Mouse (Mus musculus) lung, postnatal 0 days (tissue): ENCODE measurements around the gene Alk.

Source experiments
- CTCF ChIP-seq: IDR thresholded peaks from 2 replicates; pipeline ENCODE4 v1.5.1; 2016; ENCODE audit warnings: antibody characterized with exemption, mild to moderate bottlenecking
- EP300 ChIP-seq: IDR thresholded peaks from 2 replicates; pipeline ENCODE4 v1.6.1; 2016; ENCODE audit warnings: antibody characterized with exemption, mild to moderate bottlenecking, control low read depth

DNA sequence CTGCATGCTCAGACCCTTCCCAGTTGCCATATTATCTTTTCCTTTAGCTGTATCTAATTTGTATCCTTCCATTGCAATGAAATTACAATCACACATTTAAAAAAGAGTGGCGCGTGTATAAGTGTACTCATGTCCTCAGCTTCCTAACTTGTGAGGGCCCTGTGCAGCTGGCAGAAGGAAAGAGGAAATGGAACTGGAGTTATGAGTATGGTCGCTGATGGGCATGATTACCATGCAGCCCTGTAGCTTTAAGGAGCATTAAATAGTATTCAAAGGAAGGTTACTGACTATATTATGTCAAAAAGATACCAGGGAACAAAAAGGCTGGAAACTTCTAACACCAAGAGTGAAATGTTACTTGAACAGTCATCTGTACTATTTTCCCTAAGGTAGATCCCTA lies 79.6 kb downstream of the Alk start:
- TF ChIP-seq CTCF (no peak), EP300 (no peak)
